Mouse (Mus musculus) sigmoid colon, adult 10 weeks (tissue): ENCODE data around the gene Tas2r131. TPM values are rescaled to one million over a fixed set of nuclear protein-coding genes. Genes with fewer than 3 reads are reported as not detected.

ENCODE experiments used
- polyA plus RNA-seq: library from polyadenylated mRNA; stranded (reverse); fragments of 350-450 nt; fragmentation: Illumina TruSeq; extraction: RNeasy Lipid Tissue Mini Kit (QIAGEN cat#74804); gene quantifications from one replicate; pipeline ENCODE4 v1.2.3, GENCODE M21; 2014; ENCODE audit warnings: low read depth, low replicate concordance

The Tas2r131 gene
- not detected for polyA plus RNA-seq

DNA sequence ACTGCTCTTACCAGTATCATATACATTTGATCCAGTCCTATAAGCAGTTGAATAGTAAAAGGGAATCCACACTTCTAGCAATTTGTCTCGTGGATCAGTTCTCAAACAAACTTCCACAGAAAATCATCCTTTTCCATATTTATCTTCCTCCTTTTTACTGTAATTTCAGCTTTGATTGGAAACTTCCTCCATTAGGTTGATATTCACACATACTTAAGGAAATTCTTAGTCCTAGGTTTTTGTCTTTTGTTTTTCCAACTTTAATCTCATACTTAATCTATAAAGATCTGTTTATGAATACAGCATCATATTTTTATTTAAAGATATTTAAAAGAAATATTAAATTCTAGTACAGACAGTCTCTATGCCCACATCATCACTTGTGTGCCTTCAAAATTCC lies at the start of gene Tas2r131:
Gene Tas2r131 (minus strand): TSS at position 101 of the 400 bp plus-strand sequence.

DNA sequence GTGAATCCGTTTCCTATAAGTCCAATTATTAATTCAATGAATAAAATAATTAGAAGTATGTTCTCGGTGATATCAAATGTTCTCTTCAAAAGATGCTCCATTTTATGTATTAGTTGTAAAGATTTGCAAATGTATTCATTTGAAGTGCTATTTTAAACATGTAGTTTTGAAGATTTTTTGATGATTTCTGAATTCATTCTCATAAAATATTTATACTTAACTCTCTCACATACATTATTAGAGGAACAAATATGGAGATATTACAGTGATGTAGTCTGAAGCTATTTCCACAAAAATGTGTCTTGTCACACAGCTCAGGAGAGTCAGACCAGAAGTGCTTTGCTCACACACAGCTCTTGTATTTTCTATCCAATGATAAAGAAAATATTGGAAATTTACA lies 23.1 kb upstream of the Tas2r131 start, which contains the start of gene Tas2r109:
Gene Tas2r109 (minus strand): TSS at position 101 of the 400 bp plus-strand sequence.

DNA sequence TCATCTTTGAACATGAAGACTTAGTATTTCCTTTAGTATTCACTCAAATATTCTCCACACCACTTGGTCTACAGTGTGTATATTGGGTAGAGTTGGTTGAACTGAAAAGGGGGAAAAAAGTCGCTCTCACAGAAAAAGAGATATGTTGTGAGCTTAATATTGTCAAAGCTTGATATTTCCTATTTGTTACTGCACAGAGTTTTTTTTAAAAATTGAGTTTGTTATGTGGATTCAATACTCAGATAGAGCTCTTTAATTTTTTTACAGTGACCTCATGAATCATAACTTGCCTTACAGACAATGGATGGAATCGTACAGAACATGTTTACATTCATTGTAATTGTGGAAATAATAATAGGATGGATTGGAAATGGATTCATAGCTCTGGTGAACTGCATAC lies 6.9 kb downstream of the Tas2r131 start, which contains the start of gene Tas2r129:
Gene Tas2r129 (plus strand): TSS at position 301 of the 400 bp plus-strand sequence.

DNA sequence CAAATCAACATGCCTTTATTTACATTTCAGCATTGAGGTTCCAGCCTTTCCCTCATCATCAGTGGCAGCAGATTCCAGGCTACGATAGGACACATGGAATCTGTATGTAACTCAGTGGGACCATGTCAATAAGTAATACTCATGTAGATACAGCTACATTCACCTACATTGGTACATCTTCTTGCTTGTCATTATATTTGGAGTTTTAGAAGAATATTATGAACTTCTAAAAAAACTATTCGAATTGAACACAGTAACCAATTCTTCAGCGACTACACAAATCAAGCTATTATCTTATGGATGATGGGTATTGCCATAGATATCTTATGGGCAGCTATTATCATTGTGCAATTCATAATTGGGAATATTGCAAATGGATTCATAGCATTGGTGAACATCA lies 48.4 kb downstream of the Tas2r131 start, which contains the start of gene Tas2r125:
Gene Tas2r125 (plus strand): TSS at position 301 of the 400 bp plus-strand sequence.

Other genes with a start within 250 kb of the Tas2r131 start
- gene Tas2r122, start 246.0 kb downstream of the Tas2r131 start, polyA plus RNA-seq = not detected
- gene Tas2r115, start 219.9 kb downstream of the Tas2r131 start, polyA plus RNA-seq = not detected
- gene Tas2r124, start 203.2 kb downstream of the Tas2r131 start, polyA plus RNA-seq = not detected
- not detected for gene Tas2r102, start 195.8 kb downstream of the Tas2r131 start, polyA plus RNA-seq
- gene Tas2r136, start 179.8 kb downstream of the Tas2r131 start, polyA plus RNA-seq = not detected
- gene Tas2r117, start 155.1 kb downstream of the Tas2r131 start, polyA plus RNA-seq = not detected
- not detected for gene Tas2r123, start 110.8 kb downstream of the Tas2r131 start, polyA plus RNA-seq
- not detected for gene Tas2r116, start 102.5 kb downstream of the Tas2r131 start, polyA plus RNA-seq
- gene Tas2r110, start 89.9 kb downstream of the Tas2r131 start, polyA plus RNA-seq = not detected
- not detected for gene Tas2r113, start 64.9 kb downstream of the Tas2r131 start, polyA plus RNA-seq
- gene Tas2r125, start 48.3 kb downstream of the Tas2r131 start, polyA plus RNA-seq = not detected
- gene Tas2r129, start 6.8 kb downstream of the Tas2r131 start, polyA plus RNA-seq = not detected
- not detected for gene Tas2r109, start 23.0 kb upstream of the Tas2r131 start, polyA plus RNA-seq
- gene Tas2r103, start 79.2 kb upstream of the Tas2r131 start, polyA plus RNA-seq = not detected
- gene Tas2r140, start 97.9 kb upstream of the Tas2r131 start, polyA plus RNA-seq = not detected
- 432 TPM for gene Smim10l1, start 147.0 kb upstream of the Tas2r131 start, polyA plus RNA-seq